Mouse (Mus musculus) hematopoietic multipotent progenitor cell, adult 10-12 weeks (in vitro differentiated cells): Measurements from ENCODE around the gene Sema3e. TPM values are rescaled to one million over a fixed set of nuclear protein-coding genes. Genes with fewer than 3 reads are reported as not detected.

Experiments used
- polyA plus RNA-seq: library from polyadenylated mRNA; stranded (reverse); fragments of >175 nt; gene quantifications from 2 replicates; pipeline ENCODE4 v1.2.3, GENCODE M21; 2012; ENCODE audit warnings: low replicate concordance

Gene Sema3e
- polyA plus RNA-seq, result not detected in 2 replicates

DNA sequence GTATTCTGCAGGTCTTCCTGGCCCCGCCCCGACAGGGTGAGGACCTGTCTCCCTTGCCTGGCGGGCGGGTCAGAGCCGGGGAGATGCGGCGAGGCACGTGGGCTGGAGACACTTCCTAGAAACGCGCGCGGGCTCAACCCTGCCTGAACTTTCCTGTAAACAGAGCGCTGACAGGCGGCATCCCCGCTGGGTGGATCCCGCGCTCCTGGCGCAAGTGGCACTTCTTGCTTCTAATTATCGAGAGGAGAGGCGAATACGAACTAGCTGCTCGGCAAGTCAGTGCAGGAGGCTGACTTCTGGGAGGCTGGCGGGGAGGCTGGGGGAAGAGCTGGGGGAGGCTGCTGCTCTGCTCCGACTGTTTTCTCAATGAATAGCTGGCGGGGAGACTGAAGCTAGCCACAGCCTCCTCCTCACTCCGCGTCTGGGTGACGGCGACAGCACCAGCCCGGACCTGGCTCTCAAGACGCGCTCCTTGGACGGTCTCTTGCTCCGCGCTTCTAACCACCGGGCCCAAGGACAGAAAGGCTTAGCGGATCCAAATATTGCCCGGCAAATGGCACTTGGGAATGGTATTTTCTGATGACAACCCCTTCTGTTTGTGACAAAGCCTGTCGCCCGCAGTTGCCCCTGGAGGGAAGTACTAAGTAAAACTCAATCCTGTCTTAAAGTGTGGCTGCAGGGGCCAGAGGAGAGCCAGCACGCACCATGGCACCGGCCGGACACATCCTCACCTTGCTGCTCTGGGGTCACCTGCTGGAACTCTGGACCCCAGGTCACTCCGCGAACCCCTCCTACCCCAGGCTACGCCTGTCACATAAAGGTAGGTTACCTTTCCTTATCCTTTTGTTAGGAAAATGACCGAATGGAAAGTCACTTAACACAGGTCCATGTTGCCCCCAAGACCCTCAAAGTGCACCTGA, at the start of gene Sema3e:
Gene Sema3e (plus strand): TSS at position 72 of the 920 bp plus-strand sequence.

Other genes with a start within 250 kb of the Sema3e start
- gene Speer3, start 233.7 kb upstream of the Sema3e start, polyA plus RNA-seq, result not detected in 2 replicates